ENCODE assay signal across 25 mouse cellular contexts in genomic region chr8:97039778-97040177, GRCm38 (mm10).
DNase-seq lines count a peak whose midpoint lies in the region; ATAC-seq and TF ChIP-seq lines count a peak whose summit lies in the region.
"Had no signal": no experiment of that assay in that cellular context is flagged by ENCODE, and none has a peak within 500 bp of the region (broad histone marks: within the 10 kb centered on the region; RNA-seq: fewer than 3 reads in every experiment).

No protein-coding gene starts in this region.

- no peak overlapping the region for H3K4me2 ChIP-seq in lung, embryonic 14.5 days
- no peak overlapping the region for H3K4me2 ChIP-seq in embryonic facial prominence, embryonic 14.5 days (ENCODE audit: low read depth, low read length)
- no peak overlapping the region for H3K4me2 ChIP-seq in limb, embryonic 11.5 days (ENCODE audit: low read depth, severe bottlenecking)
- H3K4me2 ChIP-seq: embryonic facial prominence, embryonic 15.5 days; hindbrain, embryonic 12.5 days had no signal

- H3K9me3 ChIP-seq in lung, embryonic 14.5 days (ENCODE audit: low read depth, low read length): no peaks in the 10 kb centered on the region
- H3K9me3 ChIP-seq in embryonic facial prominence, embryonic 14.5 days (ENCODE audit: control insufficient read depth, low read length): no peaks in the 10 kb centered on the region
- no peaks in the 10 kb centered on the region for H3K9me3 ChIP-seq in limb, embryonic 11.5 days (ENCODE audit: control insufficient read depth, low read length)
- H3K9me3 ChIP-seq: embryonic facial prominence, embryonic 15.5 days; forebrain, embryonic 10.5 days; G1E; heart, embryonic 10.5 days; hindbrain, embryonic 12.5 days had no signal

- no peak for TF ChIP-seq CTCF in lung, embryonic 14.5 days (IDR thresholded peaks at IDR 0.05; ENCODE audit: low read depth)

- no peak overlapping the region for H3K9ac ChIP-seq in lung, embryonic 14.5 days
- no peak overlapping the region for H3K9ac ChIP-seq in embryonic facial prominence, embryonic 14.5 days (ENCODE audit: low read depth, low read length)
- no peak overlapping the region for H3K9ac ChIP-seq in limb, embryonic 11.5 days (ENCODE audit: low read length)
- H3K9ac ChIP-seq: embryonic facial prominence, embryonic 15.5 days; hindbrain, embryonic 12.5 days had no signal

- H3K36me3 ChIP-seq in lung, embryonic 14.5 days (ENCODE audit: insufficient read depth): no peaks in the 10 kb centered on the region
- no peaks in the 10 kb centered on the region for H3K36me3 ChIP-seq in embryonic facial prominence, embryonic 14.5 days (ENCODE audit: control insufficient read depth, insufficient read depth, low read length)
- H3K36me3 ChIP-seq in limb, embryonic 11.5 days (ENCODE audit: control insufficient read depth, insufficient read depth, low read length): no peaks in the 10 kb centered on the region
- H3K36me3 ChIP-seq: embryonic facial prominence, embryonic 15.5 days; forebrain, embryonic 10.5 days; G1E; heart, embryonic 10.5 days; hindbrain, embryonic 12.5 days had no signal

- no peak overlapping the region for H3K4me3 ChIP-seq in lung, embryonic 14.5 days (ENCODE audit: low read depth, low read length)
- no peak overlapping the region for H3K4me3 ChIP-seq in embryonic facial prominence, embryonic 14.5 days (ENCODE audit: low read depth, low read length)
- no peak overlapping the region for H3K4me3 ChIP-seq in limb, embryonic 11.5 days (ENCODE audit: low read depth, low read length)
- H3K4me3 ChIP-seq: embryonic facial prominence, embryonic 15.5 days; erythroblast, embryonic 14.5 days; forebrain, embryonic 10.5 days; heart, embryonic 10.5 days; hindbrain, embryonic 12.5 days had no signal

- no peaks in the 10 kb centered on the region for H3K4me1 ChIP-seq in lung, embryonic 14.5 days (ENCODE audit: insufficient read depth)
- no peaks in the 10 kb centered on the region for H3K4me1 ChIP-seq in embryonic facial prominence, embryonic 14.5 days (ENCODE audit: control insufficient read depth, insufficient read depth, low read length)
- H3K4me1 ChIP-seq in limb, embryonic 11.5 days (ENCODE audit: control insufficient read depth, insufficient read depth, low read length): 0 out of 2 replicates have a peak, but pooled peaks cover 4% of the 10 kb centered on the region
- H3K4me1 ChIP-seq: embryonic facial prominence, embryonic 15.5 days; forebrain, embryonic 10.5 days; heart, embryonic 10.5 days; hindbrain, embryonic 12.5 days had no signal

- H3K27me3 ChIP-seq in lung, embryonic 14.5 days (ENCODE audit: insufficient read depth, low read length): no peaks in the 10 kb centered on the region
- H3K27me3 ChIP-seq in embryonic facial prominence, embryonic 14.5 days (replicated peaks; ENCODE audit: control insufficient read depth, insufficient read depth, low read length): no peaks in the 10 kb centered on the region
- no peaks in the 10 kb centered on the region for H3K27me3 ChIP-seq in limb, embryonic 11.5 days (ENCODE audit: control insufficient read depth, insufficient read depth, low read length)
- H3K27me3 ChIP-seq: embryonic facial prominence, embryonic 15.5 days; hindbrain, embryonic 12.5 days had no signal

- H3K27ac ChIP-seq in lung, embryonic 14.5 days (ENCODE audit: low read depth): no peak overlapping the region
- H3K27ac ChIP-seq in embryonic facial prominence, embryonic 14.5 days (replicated peaks; ENCODE audit: low read depth, low read length): no peak overlapping the region
- H3K27ac ChIP-seq in limb, embryonic 11.5 days (replicated peaks; ENCODE audit: low read depth, low read length): no peak overlapping the region
- H3K27ac ChIP-seq: embryonic facial prominence, embryonic 15.5 days; forebrain, embryonic 10.5 days; heart, embryonic 10.5 days; hindbrain, embryonic 12.5 days had no signal

- peak; percentile 54; the same call in 1 of the 2 replicates for ATAC-seq in lung, embryonic 14.5 days (ENCODE audit: insufficient read depth)
- ATAC-seq in embryonic facial prominence, embryonic 14.5 days (ENCODE audit: low read depth): no peak
- peak; percentile 55; the same call in 1 of the 2 replicates for ATAC-seq in limb, embryonic 11.5 days (ENCODE audit: insufficient number of reproducible peaks, low FRiP score, low TSS enrichment, low read depth)
- ATAC-seq: CD4-positive, CD25-positive, alpha-beta regulatory T cell, adult 4 months; forebrain, embryonic 14.5 days; hindbrain, embryonic 16.5 days had no signal

- peak; percentile 12 for DNase-seq in embryo, embryonic 10.5 days (ENCODE audit: low spot score)
- no peak for DNase-seq in embryo, embryonic 9.5 days (ENCODE audit: extremely low spot score)
- DNase-seq in lung, embryonic 14.5 days: peak; percentile 60
- no peak for DNase-seq in lung, postnatal 25 days (ENCODE audit: low spot score)
- DNase-seq in embryonic facial prominence, embryonic 14.5 days (ENCODE audit: low spot score): peak; percentile 7
- DNase-seq in limb, embryonic 11.5 days (ENCODE audit: low spot score): peak; percentile 37
- no peak for DNase-seq in urinary bladder, adult 18-20 months (ENCODE audit: low spot score in 2 of 2)
- DNase-seq: adrenal gland, postnatal 14 days; B cell, adult 2 months; cerebellum, adult 11-12 months; cerebellum, adult 9-10 months; cerebellum, postnatal 25 days; gastrocnemius, postnatal 36 days; heart, adult 11 months; heart, postnatal 10 days; heart, postnatal 4 days had no signal

- 16% methylated on average over 3 of the region's 3 CpGs for WGBS in lung, embryonic 14.5 days
- 19% methylated on average over 3 of the region's 3 CpGs for WGBS in embryonic facial prominence, embryonic 14.5 days
- WGBS in limb, embryonic 11.5 days: 8% methylated on average over 3 of the region's 3 CpGs

Comparison
In these comparisons a context has a peak if more than half of its experiments do, and no peak if none do; other contexts are left out.
1. DNase-seq: peak in embryo, embryonic 10.5 days (single experiment), lung, embryonic 14.5 days (single experiment), embryonic facial prominence, embryonic 14.5 days (single experiment) and limb, embryonic 11.5 days (single experiment); none in embryo, embryonic 9.5 days (single experiment), lung, postnatal 25 days (single experiment) and urinary bladder, adult 18-20 months (0 of 2).